Mouse (Mus musculus) thymus, postnatal 14 days (tissue): Measurements from ENCODE around the gene Tbc1d22a.

ENCODE experiments used
- DNase-seq: peaks from one replicate; pipeline ENCODE4 v3.0.0; 2021

Tbc1d22a gene

GRCm38 (mm10) chr15:86471136-86471535, 256.9 kb downstream of the Tbc1d22a start:
- no peak for DNase-seq

DNA sequence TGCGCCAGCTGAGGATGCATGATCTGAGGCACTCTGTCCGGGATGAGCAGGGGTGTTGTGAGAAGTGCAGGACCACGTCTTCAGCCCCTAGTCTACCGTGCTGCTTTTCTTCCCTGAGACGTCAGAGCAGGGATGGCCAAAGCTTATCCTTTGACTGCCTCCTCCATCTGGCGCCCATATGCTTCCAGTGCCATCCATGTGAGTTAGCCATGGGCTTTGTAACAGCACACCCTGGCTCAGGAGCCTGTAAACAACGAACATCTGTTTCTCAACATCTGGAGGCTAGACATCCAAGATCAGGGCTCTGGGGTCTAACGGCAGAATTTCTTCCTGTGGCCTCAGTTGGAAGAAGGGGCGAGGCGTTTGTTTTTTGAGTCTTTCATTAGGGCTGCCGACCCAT, 259.2 kb downstream of the Tbc1d22a start:
- DNase-seq = no peak

- DNase-seq = no peak
These were observed 260.7 kb downstream of the Tbc1d22a start for GRCm38 (mm10) chr15:86474951-86475350.

- no peak for DNase-seq
These were observed 262.2 kb downstream of the Tbc1d22a start for GRCm38 (mm10) chr15:86476483-86476882.

GRCm38 (mm10) chr15:86477032-86477431, 262.8 kb downstream of the Tbc1d22a start:
- DNase-seq = no peak

DNA sequence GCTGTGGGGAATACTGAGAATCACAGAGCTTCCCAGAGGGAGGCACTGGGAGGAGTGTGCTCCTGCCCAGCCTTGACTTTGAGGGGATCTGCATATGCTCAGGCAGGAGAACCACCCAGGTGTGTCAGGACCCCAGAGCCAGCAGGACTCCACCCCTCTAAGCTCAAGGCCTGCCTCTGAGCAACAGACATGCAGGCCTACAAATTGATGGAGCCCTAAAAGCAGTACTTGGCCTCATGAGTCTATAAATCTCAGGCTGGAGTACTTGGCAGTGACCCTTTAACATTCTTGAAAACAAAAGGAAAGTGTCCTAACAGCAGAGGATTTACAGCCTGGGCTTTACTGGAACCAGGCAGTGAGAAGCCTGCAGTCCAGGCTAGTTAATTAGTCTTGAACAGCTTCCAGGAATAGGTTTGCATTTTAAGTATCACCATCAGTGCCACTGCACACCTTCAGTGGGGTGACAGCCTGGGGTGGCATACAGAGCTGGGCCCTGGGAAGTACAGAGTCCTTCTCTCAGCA, 263.3 kb downstream of the Tbc1d22a start:
- no peak for DNase-seq

DNA sequence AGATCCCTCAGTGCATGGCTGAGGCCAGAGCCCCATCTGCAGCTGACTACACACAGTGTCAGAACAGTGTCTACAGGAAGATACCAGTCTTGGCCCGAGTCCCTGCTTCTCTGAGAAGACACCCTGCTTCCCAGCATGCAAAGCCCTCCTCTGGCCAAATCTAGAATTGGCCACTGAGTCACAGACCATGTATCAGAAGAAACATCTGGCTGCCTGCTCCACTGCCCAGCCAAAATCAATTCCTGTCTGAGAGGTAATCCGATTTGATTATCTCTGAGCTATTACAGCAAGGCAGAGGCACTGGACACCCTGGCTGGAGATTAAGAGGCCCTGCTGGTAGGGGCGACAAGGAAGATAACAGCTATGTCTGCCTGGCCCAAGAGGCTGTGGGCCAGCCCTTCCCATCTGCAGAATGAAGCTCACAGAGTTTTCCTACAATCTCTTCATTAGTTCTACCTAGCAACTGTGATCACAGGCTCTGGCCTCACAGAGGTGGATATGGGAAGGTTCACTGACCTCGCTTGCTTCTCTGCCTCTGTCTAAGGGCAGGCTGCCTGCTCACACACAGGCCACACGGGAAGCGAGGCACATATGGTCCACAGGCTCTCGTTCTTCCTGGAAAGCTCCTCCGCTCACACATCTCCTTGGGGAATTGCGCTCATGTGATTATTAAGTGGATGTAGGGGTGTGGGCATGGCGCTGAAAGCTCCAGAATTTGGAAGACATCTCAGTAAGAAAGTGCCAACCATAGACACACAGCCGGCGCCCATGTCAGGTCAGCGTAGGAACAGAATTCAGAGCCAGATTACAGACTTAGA, 264.6 kb downstream of the Tbc1d22a start:
- DNase-seq = no peak

- DNase-seq = no peak
These were observed 268.1 kb downstream of the Tbc1d22a start for GRCm38 (mm10) chr15:86482362-86482761.

GRCm38 (mm10) chr15:86485815-86486214, 271.6 kb downstream of the Tbc1d22a start:
- no peak for DNase-seq

- DNase-seq = no peak
These were observed 273.1 kb downstream of the Tbc1d22a start for GRCm38 (mm10) chr15:86487359-86487758.

DNA sequence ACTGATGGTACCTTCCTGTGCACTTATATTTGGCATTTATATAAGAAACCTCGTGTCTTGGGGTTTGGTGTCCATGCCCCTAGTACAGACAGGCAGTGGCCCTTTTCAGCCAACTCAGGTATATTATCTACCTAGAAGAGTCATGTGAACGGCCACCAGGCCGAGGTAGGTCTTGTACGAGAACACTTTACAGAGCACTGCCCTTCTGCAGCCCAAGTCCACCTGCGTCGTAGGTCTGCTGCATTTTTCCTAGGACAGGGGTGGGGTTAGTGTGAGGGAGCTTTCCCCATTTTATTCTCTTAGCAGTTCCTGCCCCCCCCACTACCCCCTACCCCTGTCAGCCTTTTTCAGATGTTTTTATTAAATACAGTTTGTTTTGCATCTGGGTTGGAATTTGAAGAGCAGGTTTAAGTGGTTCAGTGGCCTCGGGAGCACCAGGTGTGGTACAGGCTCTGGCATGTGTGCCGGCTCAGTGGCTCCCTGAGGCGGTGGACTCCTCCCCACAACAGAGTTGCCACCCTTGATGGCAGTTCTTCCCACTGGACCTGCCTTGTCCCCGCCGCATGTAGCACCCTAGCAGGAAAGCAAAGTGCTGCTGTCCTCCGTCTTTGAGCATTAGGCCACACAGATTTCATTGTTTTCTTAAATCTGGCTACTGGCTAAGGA, 277.3 kb downstream of the Tbc1d22a start:
- DNase-seq = no peak

DNA sequence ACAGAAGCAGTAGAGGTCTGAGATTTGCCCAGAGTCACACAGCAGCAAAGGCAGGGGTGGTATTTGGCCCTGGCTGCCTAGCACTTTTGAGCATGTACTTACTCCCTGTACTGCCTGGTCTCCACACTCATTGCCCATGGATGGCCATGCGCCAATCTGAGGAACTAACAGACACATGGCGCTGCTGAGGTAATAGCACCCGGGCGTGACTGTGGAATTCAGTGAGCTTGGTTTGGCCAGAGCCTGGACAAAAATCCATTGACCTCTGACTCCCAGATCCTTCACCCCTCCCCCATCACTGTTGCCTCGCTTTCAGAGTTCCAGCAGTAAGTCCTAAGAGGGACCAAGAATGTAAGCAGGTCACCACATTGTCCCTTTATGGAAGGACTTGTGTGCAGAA, 278.4 kb downstream of the Tbc1d22a start:
- DNase-seq = no peak

DNA sequence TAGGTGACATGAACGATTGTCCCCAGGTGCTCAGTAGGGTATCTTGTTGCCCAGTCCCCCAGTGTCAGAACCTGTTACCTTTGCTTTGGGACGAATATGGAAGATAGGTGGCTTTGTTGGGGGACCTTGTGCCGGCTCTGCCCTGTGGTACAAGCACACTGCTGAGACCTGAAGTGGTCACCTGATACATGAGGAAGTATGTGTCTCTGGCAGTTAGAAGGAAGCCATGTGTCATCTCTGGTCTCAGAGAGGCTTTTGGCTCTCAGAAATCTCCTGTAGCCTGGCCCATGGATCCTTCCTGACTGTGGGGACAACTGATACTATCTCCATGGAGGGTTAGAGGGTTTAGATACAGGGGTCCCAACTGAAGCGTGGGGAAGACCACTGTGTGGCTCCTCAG, 281.9 kb downstream of the Tbc1d22a start:
- no peak for DNase-seq

DNA sequence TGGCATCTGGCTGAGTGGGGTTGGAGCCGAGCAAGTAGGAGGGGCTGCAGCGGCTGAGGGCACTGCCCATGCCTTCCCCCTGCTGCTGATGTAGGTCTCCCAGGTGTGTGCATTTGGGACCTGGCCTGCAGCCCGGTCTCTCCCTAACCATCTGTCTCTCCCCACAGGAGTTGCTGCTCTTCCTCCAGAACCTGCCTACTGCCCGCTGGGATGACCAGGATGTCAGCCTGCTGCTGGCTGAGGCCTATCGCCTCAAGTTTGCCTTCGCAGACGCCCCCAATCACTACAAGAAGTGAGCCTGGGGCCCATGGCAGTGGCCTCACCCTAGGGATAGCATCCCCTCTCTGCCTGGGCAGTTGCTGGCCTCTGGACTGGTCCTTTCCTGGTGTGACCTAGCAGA, 282.4 kb downstream of the Tbc1d22a start:
- no peak for DNase-seq

DNA sequence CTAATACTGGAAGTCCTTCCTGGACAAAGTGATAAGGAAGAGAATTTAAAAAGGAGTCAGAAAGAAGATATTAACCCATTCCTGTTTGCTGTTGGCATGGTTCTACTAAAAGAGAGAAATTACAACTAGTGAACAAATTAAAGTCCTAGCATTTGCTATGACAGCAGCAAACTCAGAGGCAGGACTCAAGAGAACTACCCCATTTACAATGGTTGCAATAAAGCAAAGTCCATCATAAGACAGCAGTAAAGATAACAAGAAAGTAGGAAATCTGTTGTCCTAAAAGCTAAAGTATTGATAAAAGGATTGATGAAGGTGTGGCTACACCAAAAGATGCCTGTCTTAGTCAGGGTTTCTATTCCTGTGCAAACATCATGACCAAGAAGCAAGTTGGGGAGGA, 286.3 kb downstream of the Tbc1d22a start:
- no peak for DNase-seq

DNA sequence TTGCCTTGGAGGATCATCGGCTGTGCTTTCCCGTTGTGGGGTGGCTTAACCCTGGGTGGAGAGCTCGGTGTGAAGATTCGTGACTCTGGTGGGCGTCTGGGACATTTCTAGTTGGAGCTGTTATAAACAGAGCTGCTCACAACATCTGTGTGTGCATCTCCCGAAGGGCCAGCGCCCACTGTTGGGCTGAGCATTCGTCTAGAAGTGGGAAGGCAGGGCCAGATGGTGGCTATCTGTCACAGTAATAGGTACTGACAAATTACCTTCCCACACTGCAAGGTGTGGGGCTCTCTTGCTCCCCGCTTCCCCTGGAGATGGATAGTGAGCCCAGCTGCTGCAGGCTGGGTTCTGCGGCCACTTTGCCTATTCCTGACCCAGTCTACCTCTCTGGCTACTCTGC, 289.2 kb downstream of the Tbc1d22a start:
- DNase-seq = no peak

- no peak for DNase-seq
These were observed 292.4 kb downstream of the Tbc1d22a start for GRCm38 (mm10) chr15:86506666-86507065.

DNA sequence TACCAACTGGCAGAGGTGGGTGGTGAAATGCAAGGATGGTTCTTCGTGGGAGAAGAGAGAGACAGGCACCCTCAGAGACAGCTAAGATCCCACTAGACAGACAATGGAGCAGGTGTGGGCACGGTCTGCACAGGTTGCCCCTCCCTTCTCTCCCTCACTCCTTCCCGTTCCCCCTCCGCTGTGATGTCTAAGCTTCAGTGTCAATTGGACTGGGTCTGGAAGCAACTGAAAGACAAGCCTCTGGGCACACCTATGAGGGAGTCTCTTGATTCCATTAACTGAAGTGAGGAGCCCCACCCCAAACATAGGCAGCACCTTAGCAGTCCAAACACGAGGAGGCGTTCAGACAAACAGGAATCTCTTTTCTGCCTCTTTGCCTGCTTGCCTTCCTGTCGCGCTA, 293.3 kb downstream of the Tbc1d22a start:
- DNase-seq = no peak

DNA sequence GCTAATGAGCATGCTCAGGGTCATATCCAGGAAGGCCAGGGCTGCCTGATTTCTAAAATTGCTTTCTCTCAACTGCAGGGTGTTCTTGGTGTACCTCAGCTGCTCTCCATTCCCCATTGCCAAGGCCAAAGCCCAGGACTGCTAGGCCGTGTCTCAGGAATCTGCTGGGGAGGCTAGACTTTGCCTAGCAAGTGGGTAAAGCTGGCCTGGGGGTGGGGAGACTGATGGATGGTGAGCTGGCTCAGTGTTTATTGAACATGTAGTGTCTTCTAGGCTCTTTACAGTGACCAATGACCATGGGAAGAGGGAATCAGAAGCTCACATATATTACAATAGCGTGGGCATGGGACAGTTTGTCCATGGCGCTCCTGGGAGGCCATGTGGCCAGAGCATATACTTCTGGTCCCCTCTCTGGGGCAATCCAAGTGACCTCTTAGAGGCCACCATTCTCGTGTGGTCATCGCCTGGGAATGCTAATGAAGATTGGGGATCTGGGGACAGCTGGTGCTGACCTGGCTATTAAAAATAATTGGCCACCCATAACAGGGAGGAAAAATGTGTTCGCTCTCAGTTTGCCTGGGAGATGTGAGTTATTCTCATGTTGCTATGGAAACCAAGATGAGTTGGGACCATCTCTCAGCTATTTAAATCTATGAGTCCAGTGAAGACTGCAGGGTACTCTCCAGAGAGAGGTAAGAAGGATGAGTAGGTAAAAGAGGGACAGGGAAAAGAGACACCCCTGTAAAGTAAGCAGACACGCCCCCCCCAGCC, 294.3 kb downstream of the Tbc1d22a start:
- DNase-seq = no peak

GRCm38 (mm10) chr15:86509601-86510000, 295.3 kb downstream of the Tbc1d22a start:
- no peak for DNase-seq

GRCm38 (mm10) chr15:86511181-86511580, 296.9 kb downstream of the Tbc1d22a start:
- DNase-seq = no peak

- DNase-seq = no peak
These were observed 299.1 kb downstream of the Tbc1d22a start for GRCm38 (mm10) chr15:86513336-86513735.

DNA sequence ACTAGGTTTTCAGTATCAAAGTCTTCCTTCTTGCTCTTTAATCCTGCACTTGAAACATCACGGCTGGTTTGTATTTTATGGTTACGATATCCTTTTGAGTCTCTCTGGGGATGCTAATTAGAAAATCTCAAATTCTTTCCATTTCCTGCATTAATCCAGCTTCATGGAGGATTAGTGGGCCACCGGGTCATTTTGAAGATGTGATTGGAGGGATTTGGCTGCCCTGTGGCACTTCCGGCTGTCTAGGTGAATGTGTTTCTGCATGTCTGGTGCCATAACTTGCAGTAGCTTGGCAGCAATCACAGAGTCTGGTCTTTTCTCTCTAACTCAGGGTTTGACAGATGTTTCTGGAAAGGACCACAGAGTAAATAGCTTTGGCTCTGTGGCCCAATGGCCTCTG, 305.9 kb downstream of the Tbc1d22a start:
- DNase-seq = no peak

DNA sequence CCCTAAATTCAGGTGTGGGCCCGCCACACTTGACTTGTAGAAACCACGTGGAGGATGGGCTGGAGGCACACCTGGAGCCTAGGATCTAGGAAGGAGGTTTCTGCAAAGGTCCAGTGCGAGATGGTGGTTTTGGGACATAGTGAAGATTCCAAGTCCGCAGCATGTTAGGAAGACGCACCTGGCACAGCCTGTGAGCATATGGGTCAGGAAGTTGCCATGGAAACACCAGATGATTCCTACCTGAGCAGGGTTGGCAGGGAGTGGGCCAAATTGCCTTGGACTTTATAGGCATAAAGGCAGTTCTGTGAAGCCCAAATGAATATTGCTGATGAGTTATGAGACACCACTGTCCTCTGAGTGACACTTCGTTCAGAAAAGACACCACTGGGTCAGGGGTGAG, 321.1 kb downstream of the Tbc1d22a start:
- DNase-seq = no peak
